ENCODE assay signal across 20 mouse cellular contexts in the genomic region with DNA sequence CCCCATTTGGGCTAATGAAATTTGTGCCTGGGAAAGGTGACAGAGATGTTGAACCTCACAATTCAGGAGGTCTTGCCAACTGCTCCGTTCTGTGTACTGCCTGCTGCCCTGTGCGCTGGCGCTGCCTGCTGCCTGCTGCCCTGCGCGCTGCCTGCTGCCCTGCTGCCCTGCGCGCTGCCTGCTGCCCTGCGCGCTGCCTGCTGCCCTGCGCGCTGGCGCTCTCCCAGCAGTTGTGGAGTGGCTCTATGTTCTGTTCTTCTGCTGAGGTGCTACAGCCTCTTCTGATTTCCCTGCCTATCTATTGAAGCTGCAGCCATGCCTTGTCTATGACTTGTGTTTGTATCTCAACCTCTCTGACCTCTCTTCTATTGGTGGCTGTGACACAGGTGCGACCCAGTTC. TPM values are rescaled to one million over a fixed set of nuclear protein-coding genes. Genes with fewer than 3 reads are reported as not detected.
A peak's percentile ranks its signal among the peaks of the same experiment; 100 is the strongest.
DNase-seq lines count a peak whose midpoint lies in the region; ATAC-seq lines count a peak whose summit lies in the region.
"Had no signal": no experiment of that assay in that cellular context is flagged by ENCODE, and none has a peak within 500 bp of the region (broad histone marks: within the 10 kb centered on the region; RNA-seq: fewer than 3 reads in every experiment).

No protein-coding gene starts in this region.

- 0 out of 2 replicates have a peak, but pooled peaks have one; percentile 33 for ATAC-seq in neural tube, embryonic 12.5 days (ENCODE audit: low FRiP score, low read depth)
- no peak for ATAC-seq in neural tube, embryonic 15.5 days (ENCODE audit: low FRiP score)
- ATAC-seq: activated CD4-positive, CD25-positive, alpha-beta regulatory T cell, adult 4 months; CD4-positive, CD25-positive, alpha-beta regulatory T cell, adult 4 months; Patski had no signal

- H3K27me3 ChIP-seq in neural tube, embryonic 12.5 days (replicated peaks) = no peaks in the 10 kb centered on the region
- H3K27me3 ChIP-seq in neural tube, embryonic 15.5 days (replicated peaks) = no peaks in the 10 kb centered on the region
- H3K27me3 ChIP-seq: CH12.LX, Patski had no signal

- no peaks in the 10 kb centered on the region for H3K4me1 ChIP-seq in neural tube, embryonic 12.5 days
- no peaks in the 10 kb centered on the region for H3K4me1 ChIP-seq in neural tube, embryonic 15.5 days

- H3K36me3 ChIP-seq in neural tube, embryonic 12.5 days = peaks cover 81% of the 10 kb centered on the region
- peaks cover 74% of the 10 kb centered on the region for H3K36me3 ChIP-seq in neural tube, embryonic 15.5 days

- no peak overlapping the region for H3K27ac ChIP-seq in neural tube, embryonic 12.5 days
- no peak overlapping the region for H3K27ac ChIP-seq in neural tube, embryonic 15.5 days (replicated peaks)

- H3K4me2 ChIP-seq in neural tube, embryonic 12.5 days (replicated peaks) = no peak overlapping the region
- no peak overlapping the region for H3K4me2 ChIP-seq in neural tube, embryonic 15.5 days

- no peak overlapping the region for H3K9ac ChIP-seq in neural tube, embryonic 12.5 days
- no peak overlapping the region for H3K9ac ChIP-seq in neural tube, embryonic 15.5 days (replicated peaks)

- H3K4me3 ChIP-seq in neural tube, embryonic 12.5 days = no peak overlapping the region
- no peak overlapping the region for H3K4me3 ChIP-seq in neural tube, embryonic 15.5 days (replicated peaks)

- WGBS in neural tube, embryonic 12.5 days = 95% methylated on average over 13 of the region's 13 CpGs
- 91% methylated on average over 13 of the region's 13 CpGs for WGBS in neural tube, embryonic 15.5 days

- H3K9me3 ChIP-seq in neural tube, embryonic 12.5 days = no peaks in the 10 kb centered on the region
- H3K9me3 ChIP-seq in neural tube, embryonic 15.5 days (replicated peaks) = no peaks in the 10 kb centered on the region
- H3K9me3 ChIP-seq: G1E had no signal

- DNase-seq in cerebellum, adult 9-10 months = peak; percentile 19
- no peak for DNase-seq in cerebellum, postnatal 14 days
- DNase-seq: adrenal gland, adult 2 months; adrenal gland, adult 8-10 months; adrenal gland, postnatal 10 days; adrenal gland, postnatal 14 days; adrenal gland, postnatal 25 days; adrenal gland, postnatal 36 days; B cell, adult 2 months; cerebellum, adult 11 months; cerebellum, adult 11-12 months; cerebellum, adult 18-20 months had no signal

RNA-seq across cellular contexts. Expression of a gene that starts 21.5 kb away (rescaled TPM):
- 94.2 and 95.4 TPM in 2 replicates for polyA plus RNA-seq in neural tube, embryonic 12.5 days (2016; fragmentation: Nextera tagmentation; extraction: Ambion mirVana)
- 84.9 and 85.5 TPM in 2 replicates for polyA plus RNA-seq in neural tube, embryonic 15.5 days (2015; fragmentation: Nextera tagmentation; extraction: Ambion mirVana)

RNA-seq across cellular contexts. Expression of a gene that starts 21.6 kb away (rescaled TPM):
- polyA plus RNA-seq in neural tube, embryonic 12.5 days (2016; fragmentation: Nextera tagmentation; extraction: Ambion mirVana) = 4.3 and 5.2 TPM in 2 replicates
- polyA plus RNA-seq in neural tube, embryonic 15.5 days (2015; fragmentation: Nextera tagmentation; extraction: Ambion mirVana) = 4.4 and 4.7 TPM in 2 replicates

RNA-seq across cellular contexts. Expression of a gene that starts 51.5 kb away (rescaled TPM):
- 0.34 and 0.37 TPM in 2 replicates for polyA plus RNA-seq in neural tube, embryonic 12.5 days (2016; fragmentation: Nextera tagmentation; extraction: Ambion mirVana)
- not detected in 2 replicates for polyA plus RNA-seq in neural tube, embryonic 15.5 days (2015; fragmentation: Nextera tagmentation; extraction: Ambion mirVana)
- polyA plus RNA-seq: activated CD4-positive, CD25-positive, alpha-beta regulatory T cell, adult 4 months; C2C12; CD4-positive, CD25-positive, alpha-beta regulatory T cell, adult 4 months; G1E; Patski had no signal
